Mouse (Mus musculus): ENCODE data around the gene Gm21885. TPM values are rescaled to one million over a fixed set of nuclear protein-coding genes. Genes with fewer than 3 reads are reported as not detected.

Gene Gm21885
- polyA plus RNA-seq, 1 experiment = not detected

DNA sequence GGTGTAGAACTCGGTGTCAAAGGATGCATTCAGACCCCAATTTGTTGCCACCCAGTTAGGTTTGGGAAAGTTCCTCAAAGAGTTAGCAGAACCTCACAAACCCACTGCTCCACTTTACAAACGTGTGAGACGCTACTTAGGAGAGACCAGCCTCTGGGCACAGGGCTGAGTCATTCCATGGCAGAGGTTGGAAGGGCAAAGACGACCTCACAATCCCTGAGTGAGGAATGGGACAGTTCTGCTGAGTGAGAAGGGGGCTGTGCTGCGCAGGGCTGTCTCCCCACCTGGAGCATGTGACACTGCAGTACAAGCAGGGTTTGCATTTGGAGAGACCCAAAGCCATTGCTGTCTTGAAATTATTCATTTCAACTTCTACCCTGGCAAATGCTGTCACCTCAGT, 618 bp downstream of the Gm21885 start:
- Histone ChIP-seq H3K27me3 (ENCODE audit: control insufficient read depth, insufficient read depth, low read length, poor library complexity, severe bottlenecking) (no peaks in the 10 kb centered on the region), H3K27ac (ENCODE audit: insufficient read depth, low read length) (no peak overlapping the region), H3K36me3 (ENCODE audit: control insufficient read depth, insufficient read depth, low read length, poor library complexity, severe bottlenecking) (no peaks in the 10 kb centered on the region; the same call in 1 of the 2 replicates), H3K9me3 (replicated peaks; ENCODE audit: control insufficient read depth, insufficient read depth, low read length, poor library complexity, severe bottlenecking) (no peaks in the 10 kb centered on the region), H3K9ac (ENCODE audit: low read depth, poor library complexity, severe bottlenecking) (no peak overlapping the region), H3K4me3 (ENCODE audit: low read depth, low read length) (no peak overlapping the region), H3K4me1 (ENCODE audit: control insufficient read depth, insufficient read depth, low read length) (no peaks in the 10 kb centered on the region)
- TF ChIP-seq CTCF (IDR thresholded peaks at IDR 0.05; ENCODE audit: low read depth, low read length) (no peak), EP300 (IDR thresholded peaks at IDR 0.05; ENCODE audit: insufficient read depth, low read depth, low read length) (no peak), POLR2A (IDR thresholded peaks at IDR 0.05; ENCODE audit: insufficient read depth, low read length) (no peak)

DNA sequence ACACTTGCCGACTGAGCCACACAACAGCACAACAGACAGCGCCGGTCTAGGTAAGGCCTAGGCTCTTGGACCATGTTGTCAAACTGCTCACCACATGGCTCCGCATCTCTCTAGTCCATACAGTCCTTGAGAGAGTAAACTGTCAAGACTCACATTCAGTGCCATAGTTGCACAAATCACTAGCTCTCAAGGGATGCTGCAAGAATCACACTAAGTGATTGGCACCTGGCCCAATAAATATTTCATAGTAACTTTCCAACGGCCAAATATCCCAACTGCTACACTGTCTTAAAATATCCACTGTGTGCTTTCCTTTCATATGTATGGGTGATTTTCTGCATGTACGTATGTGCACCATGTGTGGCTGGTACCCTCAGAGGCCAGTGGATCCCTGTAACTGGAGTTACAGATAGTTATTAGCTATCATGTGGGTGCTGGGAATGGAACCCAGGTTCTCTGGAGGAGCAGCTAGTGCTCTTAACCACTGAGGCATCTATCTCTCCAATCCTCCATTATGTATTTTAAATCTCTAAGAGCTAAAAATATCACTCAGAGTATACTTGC, 1.9 kb downstream of the Gm21885 start:
- Histone ChIP-seq H3K9ac (ENCODE audit: low read depth, poor library complexity, severe bottlenecking) (no peak overlapping the region), H3K9me3 (replicated peaks; ENCODE audit: control insufficient read depth, insufficient read depth, low read length, poor library complexity, severe bottlenecking) (no peaks in the 10 kb centered on the region), H3K27me3 (ENCODE audit: control insufficient read depth, insufficient read depth, low read length, poor library complexity, severe bottlenecking) (no peaks in the 10 kb centered on the region), H3K4me1 (ENCODE audit: control insufficient read depth, insufficient read depth, low read length) (no peaks in the 10 kb centered on the region), H3K4me3 (ENCODE audit: low read depth, low read length) (no peak overlapping the region), H3K27ac (ENCODE audit: insufficient read depth, low read length) (no peak overlapping the region), H3K36me3 (ENCODE audit: control insufficient read depth, insufficient read depth, low read length, poor library complexity, severe bottlenecking) (peaks cover 9% of the 10 kb centered on the region)
- TF ChIP-seq POLR2A (IDR thresholded peaks at IDR 0.05; ENCODE audit: insufficient read depth, low read length) = no peak
- TF ChIP-seq EP300 (IDR thresholded peaks at IDR 0.05; ENCODE audit: insufficient read depth, low read depth, low read length) = no peak
- no peak for TF ChIP-seq CTCF (IDR thresholded peaks at IDR 0.05; ENCODE audit: low read depth, low read length)

DNA sequence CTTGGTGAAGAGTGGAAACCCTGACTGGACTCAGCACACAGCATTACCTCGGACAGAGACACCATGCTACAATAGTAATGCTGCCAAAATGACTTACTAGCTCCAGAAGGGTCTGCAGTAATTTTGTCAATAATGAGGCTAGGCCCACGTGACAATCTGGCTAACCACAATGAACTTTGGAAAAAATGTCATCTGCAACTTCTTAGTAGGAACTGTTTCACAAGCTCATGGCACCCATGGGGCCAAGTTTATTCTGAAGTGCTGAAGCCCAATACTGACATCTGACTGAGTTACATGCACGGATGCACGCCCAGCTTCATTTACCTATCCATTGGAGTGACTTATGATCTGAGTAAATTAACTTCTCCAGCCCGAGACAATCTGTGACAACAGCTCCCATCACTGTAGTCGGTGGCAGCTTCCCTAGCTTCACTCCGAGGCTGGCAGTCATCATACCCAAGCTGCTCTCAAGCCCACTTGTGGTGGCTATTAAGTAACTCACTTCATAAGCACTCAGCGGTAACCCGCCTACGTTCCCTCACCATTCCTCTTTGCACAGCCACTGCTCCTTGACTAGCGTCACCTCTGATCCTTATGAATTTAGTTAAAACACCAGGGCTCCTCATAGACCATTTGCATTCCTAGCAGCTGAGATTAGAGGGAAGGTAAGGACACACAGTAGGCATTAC, 4.4 kb downstream of the Gm21885 start:
- Histone ChIP-seq H3K4me1 (ENCODE audit: control insufficient read depth, insufficient read depth, low read length) (no peaks in the 10 kb centered on the region), H3K4me3 (ENCODE audit: low read depth, low read length) (no peak overlapping the region), H3K27ac (ENCODE audit: insufficient read depth, low read length) (no peak overlapping the region), H3K9ac (ENCODE audit: low read depth, poor library complexity, severe bottlenecking) (no peak overlapping the region), H3K36me3 (ENCODE audit: control insufficient read depth, insufficient read depth, low read length, poor library complexity, severe bottlenecking) (peaks cover 32% of the 10 kb centered on the region), H3K27me3 (ENCODE audit: control insufficient read depth, insufficient read depth, low read length, poor library complexity, severe bottlenecking) (no peaks in the 10 kb centered on the region), H3K9me3 (replicated peaks; ENCODE audit: control insufficient read depth, insufficient read depth, low read length, poor library complexity, severe bottlenecking) (no peaks in the 10 kb centered on the region)
- TF ChIP-seq CTCF (IDR thresholded peaks at IDR 0.05; ENCODE audit: low read depth, low read length) (no peak), EP300 (IDR thresholded peaks at IDR 0.05; ENCODE audit: insufficient read depth, low read depth, low read length) (no peak), POLR2A (IDR thresholded peaks at IDR 0.05; ENCODE audit: insufficient read depth, low read length) (no peak)

DNA sequence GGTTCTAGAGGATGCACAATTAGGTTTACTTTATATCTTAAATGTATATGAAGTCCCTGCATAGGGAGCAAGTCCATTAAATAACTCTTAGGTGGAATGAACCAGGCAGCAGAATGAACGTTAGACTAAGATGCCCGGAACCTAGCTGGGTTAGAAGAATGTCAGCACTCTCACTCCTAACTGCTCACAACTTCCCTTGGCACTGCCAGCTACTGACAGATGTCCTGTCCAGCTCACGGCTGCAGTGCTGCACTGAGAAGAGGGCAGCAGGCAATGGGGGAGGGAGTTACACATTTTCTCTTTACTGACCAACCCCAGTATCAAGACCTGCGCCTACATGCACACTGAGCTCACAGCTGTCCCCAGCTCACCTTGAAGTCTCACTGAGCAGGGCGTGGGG, 5.4 kb downstream of the Gm21885 start:
- H3K36me3 ChIP-seq (ENCODE audit: control insufficient read depth, insufficient read depth, low read length, poor library complexity, severe bottlenecking) = peaks cover 41% of the 10 kb centered on the region
- H3K9me3 ChIP-seq (replicated peaks; ENCODE audit: control insufficient read depth, insufficient read depth, low read length, poor library complexity, severe bottlenecking) = no peaks in the 10 kb centered on the region
- no peak overlapping the region for H3K9ac ChIP-seq (ENCODE audit: low read depth, poor library complexity, severe bottlenecking)
- H3K4me3 ChIP-seq (ENCODE audit: low read depth, low read length) = no peak overlapping the region
- no peaks in the 10 kb centered on the region for H3K27me3 ChIP-seq (ENCODE audit: control insufficient read depth, insufficient read depth, low read length, poor library complexity, severe bottlenecking)
- TF ChIP-seq EP300 (IDR thresholded peaks at IDR 0.05; ENCODE audit: insufficient read depth, low read depth, low read length) (no peak), POLR2A (IDR thresholded peaks at IDR 0.05; ENCODE audit: insufficient read depth, low read length) (no peak), CTCF (IDR thresholded peaks at IDR 0.05; ENCODE audit: low read depth, low read length) (no peak)
- H3K4me1 ChIP-seq (ENCODE audit: control insufficient read depth, insufficient read depth, low read length) = no peaks in the 10 kb centered on the region
- H3K27ac ChIP-seq (ENCODE audit: insufficient read depth, low read length) = no peak overlapping the region

DNA sequence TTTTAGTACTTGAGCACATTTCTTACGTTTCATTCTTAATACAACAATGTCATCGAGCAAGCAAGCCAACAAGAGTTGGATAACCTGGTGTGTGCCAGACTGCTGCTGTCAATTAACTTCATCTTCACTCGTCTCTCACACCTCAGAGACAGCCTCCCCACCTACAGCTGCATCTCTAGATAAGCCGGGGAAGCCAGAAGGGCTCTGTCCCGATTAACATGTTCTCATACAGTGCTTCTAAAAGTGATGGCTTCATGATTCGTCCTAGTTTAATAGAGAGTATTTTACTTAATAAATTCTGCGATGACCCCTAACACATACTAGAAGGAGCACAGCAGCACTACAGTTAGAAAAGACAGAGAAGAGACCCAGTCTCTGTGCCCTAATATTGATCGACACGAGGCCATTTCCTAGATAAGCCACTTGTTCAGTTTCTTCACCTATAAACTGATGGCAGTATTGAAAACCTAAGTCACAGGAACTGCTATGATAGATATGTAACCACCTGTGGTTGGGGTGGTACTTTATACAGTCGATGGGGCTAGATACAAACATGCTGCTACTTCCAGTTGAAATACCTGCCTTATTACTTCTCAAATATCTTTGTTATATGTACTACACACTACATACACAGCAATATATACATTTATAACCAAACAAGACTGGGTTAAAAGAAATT, 8.5 kb downstream of the Gm21885 start:
- H3K9ac ChIP-seq (ENCODE audit: low read depth, poor library complexity, severe bottlenecking) = no peak overlapping the region
- peaks cover 68% of the 10 kb centered on the region for H3K36me3 ChIP-seq (ENCODE audit: control insufficient read depth, insufficient read depth, low read length, poor library complexity, severe bottlenecking)
- no peaks in the 10 kb centered on the region for H3K27me3 ChIP-seq (ENCODE audit: control insufficient read depth, insufficient read depth, low read length, poor library complexity, severe bottlenecking)
- H3K27ac ChIP-seq (ENCODE audit: insufficient read depth, low read length) = no peak overlapping the region
- no peaks in the 10 kb centered on the region for H3K4me1 ChIP-seq (ENCODE audit: control insufficient read depth, insufficient read depth, low read length)
- TF ChIP-seq POLR2A (IDR thresholded peaks at IDR 0.05; ENCODE audit: insufficient read depth, low read length) (no peak), EP300 (IDR thresholded peaks at IDR 0.05; ENCODE audit: insufficient read depth, low read depth, low read length) (no peak), CTCF (IDR thresholded peaks at IDR 0.05; ENCODE audit: low read depth, low read length) (no peak)
- H3K9me3 ChIP-seq (replicated peaks; ENCODE audit: control insufficient read depth, insufficient read depth, low read length, poor library complexity, severe bottlenecking) = no peaks in the 10 kb centered on the region
- H3K4me3 ChIP-seq (ENCODE audit: low read depth, low read length) = no peak overlapping the region

Data from ES-Bruce4 (cell line).